Mouse (Mus musculus): ENCODE results near the gene 4930404N11Rik. TPM values are rescaled to one million over a fixed set of nuclear protein-coding genes. Genes with fewer than 3 reads are reported as not detected.

4930404N11Rik gene
- polyA plus RNA-seq, 1 experiment from 2014 or later, result 0.31 TPM

DNA sequence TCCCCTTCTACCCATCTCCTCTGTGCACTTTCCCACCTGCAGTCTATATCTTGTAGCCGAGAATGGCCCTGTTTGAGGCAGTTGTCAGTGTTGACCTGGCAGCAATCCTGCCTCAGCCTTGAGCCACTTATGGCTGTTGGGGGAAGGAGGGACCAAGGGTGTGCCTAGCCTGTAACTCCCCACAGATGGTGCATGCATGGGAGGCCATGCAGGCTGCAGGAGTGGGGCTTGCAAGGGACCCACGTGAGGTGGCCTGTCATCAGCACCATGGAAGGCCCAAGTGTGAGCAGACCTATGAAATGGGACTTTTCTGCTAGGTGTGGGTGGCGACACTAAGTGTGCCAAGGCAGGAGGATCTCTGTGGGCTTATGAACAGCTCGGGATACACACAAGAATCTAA is 543 bp downstream of the 4930404N11Rik start:
- no peak overlapping the region for H3K4me3 ChIP-seq (ENCODE audit: low read depth, low read length)
- DNase-seq (ENCODE audit: low spot score), result no peak
- peaks cover 20% of the 10 kb centered on the region for H3K27me3 ChIP-seq (replicated peaks; ENCODE audit: control insufficient read depth, insufficient read depth, low read length)
- H3K9me3 ChIP-seq (ENCODE audit: control insufficient read depth, low read length), result no peaks in the 10 kb centered on the region
- H3K4me1 ChIP-seq (ENCODE audit: control insufficient read depth, insufficient read depth, low read length), result peaks cover 17% of the 10 kb centered on the region
- H3K36me3 ChIP-seq (ENCODE audit: control insufficient read depth, insufficient read depth, low read length), result peaks cover 49% of the 10 kb centered on the region
- peak overlapping the region; percentile 56; the same call in 1 of the 2 replicates for H3K4me2 ChIP-seq (ENCODE audit: low read depth, low read length)
- H3K27ac ChIP-seq (replicated peaks; ENCODE audit: low read depth, low read length), result no peak overlapping the region
- 28% methylated on average over 4 of the region's 4 CpGs for WGBS
- ATAC-seq (ENCODE audit: low read depth), result peak; percentile 10; the same call in 1 of the 2 replicates
- no peak overlapping the region for H3K9ac ChIP-seq (ENCODE audit: low read depth, low read length)

DNA sequence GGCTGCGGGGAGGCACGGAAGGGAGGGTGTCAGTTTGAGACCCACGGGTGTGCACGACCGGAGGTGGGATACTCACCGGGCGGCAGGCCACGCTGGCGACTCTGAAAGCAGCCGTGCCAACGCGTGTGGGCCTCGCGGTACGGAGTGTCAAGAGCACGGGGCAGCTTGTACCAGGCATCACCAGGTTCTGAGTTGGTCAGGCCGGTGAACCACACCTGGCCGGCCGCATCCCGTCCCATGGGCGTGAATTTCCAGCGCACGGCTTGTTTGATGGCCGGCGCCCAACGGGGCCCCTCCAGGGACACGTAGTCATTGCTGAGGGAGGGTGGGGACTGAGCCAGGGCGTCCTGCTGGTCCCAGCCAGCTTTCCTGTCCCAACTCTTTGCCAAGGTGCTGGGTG is 950 bp downstream of the 4930404N11Rik start:
- Histone ChIP-seq H3K27me3 (replicated peaks; ENCODE audit: control insufficient read depth, insufficient read depth, low read length) (peaks cover 20% of the 10 kb centered on the region), H3K9ac (ENCODE audit: low read depth, low read length) (peak overlapping the region; percentile 55), H3K27ac (replicated peaks; ENCODE audit: low read depth, low read length) (no peak overlapping the region), H3K4me3 (ENCODE audit: low read depth, low read length) (peak overlapping the region; percentile 35), H3K4me2 (ENCODE audit: low read depth, low read length) (peak overlapping the region; percentile 56), H3K36me3 (ENCODE audit: control insufficient read depth, insufficient read depth, low read length) (peaks cover 45% of the 10 kb centered on the region), H3K4me1 (ENCODE audit: control insufficient read depth, insufficient read depth, low read length) (peaks cover 17% of the 10 kb centered on the region), H3K9me3 (ENCODE audit: control insufficient read depth, low read length) (no peaks in the 10 kb centered on the region)
- DNase-seq (ENCODE audit: low spot score) (no peak), ATAC-seq (ENCODE audit: low read depth) (no peak)
- WGBS, result 17% methylated on average over 20 of the region's 28 CpGs

DNA sequence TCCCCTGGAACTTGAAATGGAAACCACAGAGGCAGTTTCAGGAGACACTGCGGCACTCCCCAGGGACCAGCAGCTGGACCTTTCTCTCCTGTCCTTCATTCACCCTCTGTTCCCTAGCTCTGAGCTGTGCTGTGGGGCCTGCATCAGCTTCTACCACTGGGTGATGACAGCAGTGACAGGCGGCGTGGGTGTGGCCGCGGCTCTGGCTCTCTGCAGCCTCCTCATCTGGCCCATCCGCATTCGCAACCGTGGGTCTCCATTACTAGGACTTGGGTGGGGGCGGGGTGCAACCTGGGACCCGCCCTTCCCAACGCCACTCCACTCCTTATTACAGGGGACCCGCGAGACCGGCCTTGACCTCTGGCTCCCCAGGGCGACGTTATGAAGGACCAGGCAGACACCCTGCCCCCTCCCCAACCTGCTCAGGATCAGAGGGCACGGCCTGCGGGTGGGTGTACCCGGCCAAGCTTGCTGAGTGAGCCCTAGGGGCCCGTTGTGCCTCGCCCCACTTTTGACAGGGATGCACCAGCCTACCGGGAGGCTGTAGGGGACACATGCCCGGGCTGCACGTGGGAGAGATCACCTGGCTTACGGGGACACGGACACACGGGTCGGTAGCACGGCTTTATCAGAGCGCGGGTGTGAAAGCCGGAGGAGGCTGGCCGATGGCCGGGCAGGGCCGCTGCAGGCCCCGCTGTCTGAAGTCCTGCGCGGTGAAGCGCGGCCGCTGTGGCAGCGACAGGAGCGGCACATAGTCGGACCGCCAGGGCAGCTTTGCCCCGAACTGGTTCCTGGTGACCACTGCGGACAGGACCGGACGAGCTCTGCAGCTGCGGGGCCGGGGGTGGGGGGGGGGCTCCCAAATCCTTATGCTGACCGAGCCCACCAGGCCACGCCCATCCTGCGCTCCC is 1.9 kb downstream of the 4930404N11Rik start:
- peaks cover 20% of the 10 kb centered on the region for H3K4me1 ChIP-seq (ENCODE audit: control insufficient read depth, insufficient read depth, low read length)
- no peak overlapping the region for H3K27ac ChIP-seq (replicated peaks; ENCODE audit: low read depth, low read length)
- ATAC-seq (ENCODE audit: low read depth) (no peak), DNase-seq (ENCODE audit: low spot score) (no peak)
- H3K27me3 ChIP-seq (replicated peaks; ENCODE audit: control insufficient read depth, insufficient read depth, low read length), result peaks cover 20% of the 10 kb centered on the region
- H3K9me3 ChIP-seq (ENCODE audit: control insufficient read depth, low read length), result no peaks in the 10 kb centered on the region
- H3K9ac ChIP-seq (ENCODE audit: low read depth, low read length), result peak overlapping the region; percentile 55
- peaks cover 35% of the 10 kb centered on the region for H3K36me3 ChIP-seq (ENCODE audit: control insufficient read depth, insufficient read depth, low read length)
- 14% methylated on average over 31 of the region's 54 CpGs for WGBS
- peak overlapping the region; percentile 56 for H3K4me2 ChIP-seq (ENCODE audit: low read depth, low read length)
- peak overlapping the region; percentile 35 for H3K4me3 ChIP-seq (ENCODE audit: low read depth, low read length)

- peaks cover 23% of the 10 kb centered on the region for H3K36me3 ChIP-seq (ENCODE audit: control insufficient read depth, insufficient read depth, low read length)
- no peak overlapping the region for H3K4me2 ChIP-seq (ENCODE audit: low read depth, low read length)
- no peak overlapping the region for H3K4me3 ChIP-seq (ENCODE audit: low read depth, low read length)
- H3K27ac ChIP-seq (replicated peaks; ENCODE audit: low read depth, low read length), result no peak overlapping the region
- no peak for DNase-seq (ENCODE audit: low spot score)
- no peak for ATAC-seq (ENCODE audit: low read depth)
- H3K9ac ChIP-seq (ENCODE audit: low read depth, low read length), result no peak overlapping the region
- WGBS, result 66% methylated on average over 12 of the region's 12 CpGs
- H3K27me3 ChIP-seq (replicated peaks; ENCODE audit: control insufficient read depth, insufficient read depth, low read length), result peaks cover 20% of the 10 kb centered on the region
- no peaks in the 10 kb centered on the region for H3K9me3 ChIP-seq (ENCODE audit: control insufficient read depth, low read length)
- peaks cover 27% of the 10 kb centered on the region for H3K4me1 ChIP-seq (ENCODE audit: control insufficient read depth, insufficient read depth, low read length)
Measured at GRCm38 (mm10) chr10:81362336-81362949, 3.2 kb downstream of the 4930404N11Rik start.

GRCm38 (mm10) chr10:81360721-81361120 is 4.9 kb downstream of the 4930404N11Rik start:
- Histone ChIP-seq H3K4me3 (ENCODE audit: low read depth, low read length) (no peak overlapping the region), H3K4me2 (ENCODE audit: low read depth, low read length) (no peak overlapping the region), H3K27me3 (replicated peaks; ENCODE audit: control insufficient read depth, insufficient read depth, low read length) (peaks cover 20% of the 10 kb centered on the region), H3K27ac (replicated peaks; ENCODE audit: low read depth, low read length) (no peak overlapping the region), H3K36me3 (ENCODE audit: control insufficient read depth, insufficient read depth, low read length) (0 out of 2 replicates have a peak, but pooled peaks cover 6% of the 10 kb centered on the region), H3K9me3 (ENCODE audit: control insufficient read depth, low read length) (no peaks in the 10 kb centered on the region), H3K9ac (ENCODE audit: low read depth, low read length) (no peak overlapping the region), H3K4me1 (ENCODE audit: control insufficient read depth, insufficient read depth, low read length) (peaks cover 27% of the 10 kb centered on the region)
- WGBS, result 59% methylated on average over 8 of the region's 8 CpGs
- DNase-seq (ENCODE audit: low spot score) (no peak), ATAC-seq (ENCODE audit: low read depth) (no peak)

DNA sequence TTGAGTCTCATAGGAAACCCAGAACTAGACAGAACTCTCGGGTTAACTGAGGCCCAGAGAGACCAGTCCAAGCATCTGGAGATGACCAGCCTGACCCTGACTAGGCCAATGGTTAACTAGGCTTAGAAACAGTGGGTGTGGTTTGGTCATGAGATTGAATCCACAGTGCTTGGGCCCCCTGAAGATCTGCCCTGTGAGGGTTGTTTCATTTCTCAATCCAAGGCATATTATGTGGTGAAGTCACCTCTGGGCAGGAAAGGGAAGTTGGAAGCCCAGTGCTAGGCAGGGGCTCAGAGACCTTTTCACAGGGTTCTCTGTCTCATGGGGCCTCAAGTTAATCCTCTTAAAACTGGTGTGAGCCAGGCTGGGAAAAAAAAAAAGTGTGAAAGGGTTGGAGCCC is 6.8 kb downstream of the 4930404N11Rik start:
- H3K36me3 ChIP-seq (ENCODE audit: control insufficient read depth, insufficient read depth, low read length), result 0 out of 2 replicates have a peak, but pooled peaks cover 6% of the 10 kb centered on the region
- peak overlapping the region; percentile 98; the same call in 1 of the 2 replicates for H3K4me2 ChIP-seq (ENCODE audit: low read depth, low read length)
- ATAC-seq (ENCODE audit: low read depth) (no peak), DNase-seq (ENCODE audit: low spot score) (no peak)
- peak overlapping the region; percentile 83 for H3K9ac ChIP-seq (ENCODE audit: low read depth, low read length)
- no peak overlapping the region for H3K27ac ChIP-seq (replicated peaks; ENCODE audit: low read depth, low read length)
- WGBS, result 61% methylated on average over 1 of the region's 1 CpGs
- H3K4me3 ChIP-seq (ENCODE audit: low read depth, low read length), result peak overlapping the region; percentile 81; the same call in 1 of the 2 replicates
- peaks cover 13% of the 10 kb centered on the region for H3K27me3 ChIP-seq (replicated peaks; ENCODE audit: control insufficient read depth, insufficient read depth, low read length)
- H3K4me1 ChIP-seq (ENCODE audit: control insufficient read depth, insufficient read depth, low read length), result peaks cover 15% of the 10 kb centered on the region
- no peaks in the 10 kb centered on the region for H3K9me3 ChIP-seq (ENCODE audit: control insufficient read depth, low read length)

GRCm38 (mm10) chr10:81358209-81358608 is 7.4 kb downstream of the 4930404N11Rik start:
- Histone ChIP-seq H3K9ac (ENCODE audit: low read depth, low read length) (peak overlapping the region; percentile 83), H3K36me3 (ENCODE audit: control insufficient read depth, insufficient read depth, low read length) (0 out of 2 replicates have a peak, but pooled peaks cover 6% of the 10 kb centered on the region), H3K4me3 (ENCODE audit: low read depth, low read length) (peak overlapping the region; percentile 81), H3K9me3 (ENCODE audit: control insufficient read depth, low read length) (no peaks in the 10 kb centered on the region), H3K27me3 (replicated peaks; ENCODE audit: control insufficient read depth, insufficient read depth, low read length) (peaks cover 7% of the 10 kb centered on the region), H3K4me2 (ENCODE audit: low read depth, low read length) (peak overlapping the region; percentile 98), H3K4me1 (ENCODE audit: control insufficient read depth, insufficient read depth, low read length) (peaks cover 10% of the 10 kb centered on the region), H3K27ac (replicated peaks; ENCODE audit: low read depth, low read length) (no peak overlapping the region)
- ATAC-seq (ENCODE audit: low read depth), result no peak
- WGBS, result 25% methylated on average over 4 of the region's 4 CpGs
- peak; percentile 56 for DNase-seq (ENCODE audit: low spot score)

DNA sequence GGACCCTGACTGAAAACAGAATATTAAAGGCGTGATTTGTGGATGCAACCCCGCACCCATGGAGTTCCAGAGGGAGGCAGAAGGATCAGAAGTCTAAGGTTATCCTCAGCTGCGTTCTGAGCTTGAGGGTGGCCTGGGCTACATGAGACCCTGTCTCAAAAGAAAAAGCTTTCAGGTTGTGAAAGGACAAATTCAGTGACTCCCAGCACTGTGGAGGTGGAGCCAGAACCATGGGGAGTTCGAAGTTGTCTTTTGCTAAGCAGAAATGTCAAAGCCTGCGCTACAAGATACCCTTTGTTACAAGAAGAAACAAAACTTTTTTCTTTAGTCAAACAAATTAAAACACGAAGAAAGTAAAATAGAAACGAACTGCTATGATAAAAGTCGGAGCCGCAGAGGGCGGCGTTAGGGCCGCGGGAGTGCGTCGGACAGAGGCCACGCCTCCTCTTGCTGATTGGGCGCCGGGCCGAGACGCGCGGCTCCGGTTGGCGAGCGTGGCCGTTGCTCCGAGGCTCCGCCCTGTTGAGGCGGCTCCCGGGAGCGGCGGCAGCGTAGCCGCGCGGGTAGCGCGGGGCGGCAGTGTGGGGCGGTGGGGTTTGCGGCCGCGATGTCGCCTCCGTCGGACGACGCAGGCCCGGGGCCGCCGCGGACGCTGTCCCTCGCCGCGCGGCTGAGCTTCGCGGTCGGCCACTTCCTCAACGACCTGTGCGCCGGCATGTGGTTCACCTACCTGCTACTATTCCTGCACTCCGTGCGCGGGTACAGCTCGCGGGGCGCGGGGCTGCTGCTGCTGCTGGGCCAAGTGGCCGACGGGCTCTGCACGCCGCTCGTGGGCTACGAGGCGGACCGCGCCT is 8.4 kb downstream of the 4930404N11Rik start, which contains the start of gene Mfsd12:
Mfsd12 (plus strand) TSS at position 501 of the 854 bp plus-strand sequence.
- Histone ChIP-seq H3K27me3 (replicated peaks; ENCODE audit: control insufficient read depth, insufficient read depth, low read length) (no peaks in the 10 kb centered on the region), H3K4me1 (ENCODE audit: control insufficient read depth, insufficient read depth, low read length) (peaks cover 10% of the 10 kb centered on the region), H3K9me3 (ENCODE audit: control insufficient read depth, low read length) (no peaks in the 10 kb centered on the region), H3K4me2 (ENCODE audit: low read depth, low read length) (peak within 1 kb of the TSS; percentile 98), H3K4me3 (ENCODE audit: low read depth, low read length) (peak within 1 kb of the TSS; percentile 81), H3K9ac (ENCODE audit: low read depth, low read length) (peak within 1 kb of the TSS; percentile 83), H3K27ac (replicated peaks; ENCODE audit: low read depth, low read length) (no peak within 1 kb of the TSS), H3K36me3 (ENCODE audit: control insufficient read depth, insufficient read depth, low read length) (no peaks in the 10 kb centered on the region)
- WGBS, result 3% methylated on average over 38 of the region's 79 CpGs
- ATAC-seq (ENCODE audit: low read depth) (peak; percentile 93), DNase-seq (ENCODE audit: low spot score) (peak; percentile 95)

All from embryonic facial prominence, embryonic 14.5 days (tissue).